Comparison of ENCODE assay signal across 9 mouse cellular contexts in the genomic region with DNA sequence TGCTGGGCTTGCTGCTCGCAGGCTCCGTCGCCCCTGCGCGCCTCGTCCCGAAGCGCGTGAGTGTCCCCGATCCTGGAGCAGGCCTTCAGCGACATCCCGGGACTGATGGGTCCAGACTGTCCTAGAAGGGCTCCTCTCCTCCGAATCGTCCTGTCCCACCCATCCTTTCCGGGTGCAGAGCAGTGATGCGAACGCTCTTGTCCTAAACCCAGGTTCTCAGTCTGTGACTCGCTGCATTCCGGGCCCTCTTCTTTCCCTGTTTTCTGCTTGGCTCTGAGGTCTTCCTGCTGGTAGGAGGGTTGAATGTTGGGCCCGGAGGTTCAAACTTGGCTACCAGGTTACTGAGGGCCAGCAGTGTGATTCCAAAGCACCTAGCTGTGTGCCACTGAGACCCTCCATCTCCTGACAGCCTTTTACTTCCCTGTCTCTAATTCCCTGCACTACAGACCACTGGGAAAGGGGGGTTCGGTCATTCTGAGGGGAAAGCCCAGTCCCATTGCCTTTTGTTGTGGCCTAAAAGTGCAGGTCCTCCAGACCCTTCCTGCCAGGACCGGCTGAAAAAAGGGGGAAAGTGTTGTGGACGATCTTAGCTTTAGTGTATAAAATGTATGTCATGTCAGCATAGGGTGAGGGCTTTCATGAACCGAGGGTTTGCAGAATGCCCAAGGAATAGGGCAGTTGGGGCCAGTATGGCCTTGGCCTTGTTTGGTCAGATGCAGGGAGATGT. TPM values are rescaled to one million over a fixed set of nuclear protein-coding genes. Genes with fewer than 3 reads are reported as not detected.
DNase-seq lines count a peak whose midpoint lies in the region; ATAC-seq lines count a peak whose summit lies in the region.
"Had no signal": no experiment of that assay in that cellular context is flagged by ENCODE, and none has a peak within 500 bp of the region (broad histone marks: within the 10 kb centered on the region; RNA-seq: fewer than 3 reads in every experiment).

No protein-coding gene starts in this region.

- H3K4me3 ChIP-seq in neural tube, embryonic 11.5 days (ENCODE audit: low read depth, low read length) = peak overlapping the region; percentile 46
- H3K4me3 ChIP-seq in limb, embryonic 15.5 days = peak overlapping the region; percentile 62
- peak overlapping the region; percentile 49 for H3K4me3 ChIP-seq in stomach, embryonic 14.5 days (ENCODE audit: low read depth, low read length)

- WGBS in neural tube, embryonic 11.5 days = 16% methylated on average over 24 of the region's 24 CpGs
- 15% methylated on average over 24 of the region's 24 CpGs for WGBS in limb, embryonic 15.5 days
- 15% methylated on average over 24 of the region's 24 CpGs for WGBS in stomach, embryonic 14.5 days

- no peak overlapping the region for H3K27ac ChIP-seq in neural tube, embryonic 11.5 days (ENCODE audit: low read depth, low read length)
- H3K27ac ChIP-seq in limb, embryonic 15.5 days = peak overlapping the region; percentile 85
- peak overlapping the region; percentile 44; the same call in 1 of the 2 replicates for H3K27ac ChIP-seq in stomach, embryonic 14.5 days (ENCODE audit: low read length)

- no peaks in the 10 kb centered on the region for H3K9me3 ChIP-seq in neural tube, embryonic 11.5 days (ENCODE audit: control insufficient read depth, low read length)
- H3K9me3 ChIP-seq in limb, embryonic 15.5 days = no peaks in the 10 kb centered on the region
- H3K9me3 ChIP-seq in stomach, embryonic 14.5 days (ENCODE audit: control insufficient read depth, low read depth, low read length) = no peaks in the 10 kb centered on the region

- peak; percentile 38; the same call in 1 of the 2 replicates for ATAC-seq in cerebellum, adult (ENCODE audit: insufficient number of reproducible peaks, low FRiP score, low TSS enrichment)
- no peak; the same call in 1 of the 2 replicates for ATAC-seq in neural tube, embryonic 11.5 days (ENCODE audit: insufficient read depth, low FRiP score, low TSS enrichment)
- no peak for ATAC-seq in limb, embryonic 15.5 days (ENCODE audit: insufficient number of reproducible peaks, low FRiP score, low TSS enrichment, low read depth)
- no peak for ATAC-seq in stomach, embryonic 14.5 days (ENCODE audit: insufficient number of reproducible peaks, insufficient read depth, low FRiP score, low read depth)

- H3K4me2 ChIP-seq in neural tube, embryonic 11.5 days (ENCODE audit: low read depth) = peak overlapping the region; percentile 74
- H3K4me2 ChIP-seq in limb, embryonic 15.5 days = peak overlapping the region; percentile 84
- H3K4me2 ChIP-seq in stomach, embryonic 14.5 days (replicated peaks; ENCODE audit: low read depth, low read length) = peak overlapping the region; percentile 80

- no peak for DNase-seq in cerebellum, adult 9-10 months
- DNase-seq in neural tube, embryonic 11.5 days (ENCODE audit: low spot score) = no peak
- no peak for DNase-seq in neural tube, embryonic 10.5 days (ENCODE audit: extremely low spot score, low spot score)
- DNase-seq in gastrocnemius, postnatal 36 days = no peak
- no peak for DNase-seq in ovary, adult 18-20 months (ENCODE audit: low spot score)

- no peaks in the 10 kb centered on the region for H3K27me3 ChIP-seq in neural tube, embryonic 11.5 days (ENCODE audit: control insufficient read depth, insufficient read depth, low read length)
- H3K27me3 ChIP-seq in limb, embryonic 15.5 days = no peaks in the 10 kb centered on the region
- no peaks in the 10 kb centered on the region for H3K27me3 ChIP-seq in stomach, embryonic 14.5 days (ENCODE audit: control insufficient read depth, insufficient read depth, low read length)

- 0 out of 2 replicates have a peak, but pooled peaks cover 4% of the 10 kb centered on the region for H3K4me1 ChIP-seq in neural tube, embryonic 11.5 days (ENCODE audit: control insufficient read depth, insufficient read depth, low read length)
- H3K4me1 ChIP-seq in limb, embryonic 15.5 days = peaks cover 9% of the 10 kb centered on the region
- H3K4me1 ChIP-seq in stomach, embryonic 14.5 days (ENCODE audit: control insufficient read depth, insufficient read depth, low read length) = peaks cover 4% of the 10 kb centered on the region; the same call in 1 of the 2 replicates

- H3K9ac ChIP-seq in neural tube, embryonic 11.5 days (ENCODE audit: low read length) = peak overlapping the region; percentile 61
- H3K9ac ChIP-seq in limb, embryonic 15.5 days = peak overlapping the region; percentile 56
- H3K9ac ChIP-seq in stomach, embryonic 14.5 days (replicated peaks; ENCODE audit: low read depth, low read length) = peak overlapping the region; percentile 33; the same call in 1 of the 2 replicates

- intact Hi-C loops in gastrocnemius, postnatal 36 days (cut with DNase I) = no loop called here

- H3K36me3 ChIP-seq in neural tube, embryonic 11.5 days (ENCODE audit: control insufficient read depth, insufficient read depth, low read length) = no peaks in the 10 kb centered on the region
- H3K36me3 ChIP-seq in limb, embryonic 15.5 days = no peaks in the 10 kb centered on the region
- no peaks in the 10 kb centered on the region for H3K36me3 ChIP-seq in stomach, embryonic 14.5 days (ENCODE audit: control insufficient read depth, insufficient read depth, low read length)

RNA-seq across cellular contexts. Expression of a gene that starts 0.4 kb away (rescaled TPM):
- 13.6 and 13.8 TPM in 2 replicates for polyA plus RNA-seq in neural tube, embryonic 11.5 days (2014; fragmentation: Nextera tagmentation; extraction: Ambion mirVana)
- 38.9 and 43.1 TPM in 2 replicates for polyA plus RNA-seq in limb, embryonic 15.5 days (2015; fragmentation: Nextera tagmentation; extraction: Ambion mirVana)
- 23.3 and 25.2 TPM in 2 replicates for polyA plus RNA-seq in stomach, embryonic 14.5 days (2014; fragmentation: Nextera tagmentation; extraction: Ambion mirVana)
- 1 to 10 TPM; 7.0 to 7.2 TPM for total RNA-seq in gastrocnemius, postnatal 36 days (2021)

RNA-seq across cellular contexts. Expression of a gene that starts 20.4 kb away (rescaled TPM):
- 0.32 and 0.73 TPM in 2 replicates for polyA plus RNA-seq in neural tube, embryonic 11.5 days (2014; fragmentation: Nextera tagmentation; extraction: Ambion mirVana)
- 1.7 and 3.8 TPM in 2 replicates for polyA plus RNA-seq in limb, embryonic 15.5 days (2015; fragmentation: Nextera tagmentation; extraction: Ambion mirVana)
- 1.8 and 3.2 TPM in 2 replicates for polyA plus RNA-seq in stomach, embryonic 14.5 days (2014; fragmentation: Nextera tagmentation; extraction: Ambion mirVana)
- total RNA-seq in gastrocnemius, postnatal 36 days (2021) = 1 to 10 TPM; 3.5 to 4.9 TPM

RNA-seq across cellular contexts. Expression of a gene that starts 53.2 kb away (rescaled TPM):
- not detected in 2 replicates for polyA plus RNA-seq in neural tube, embryonic 11.5 days (2014; fragmentation: Nextera tagmentation; extraction: Ambion mirVana)
- polyA plus RNA-seq in limb, embryonic 15.5 days (2015; fragmentation: Nextera tagmentation; extraction: Ambion mirVana) = not detected in 2 replicates
- polyA plus RNA-seq in stomach, embryonic 14.5 days (2014; fragmentation: Nextera tagmentation; extraction: Ambion mirVana) = not detected in 2 replicates
- not detected for total RNA-seq in gastrocnemius, postnatal 36 days (2021)
- total RNA-seq: hematopoietic stem cell, adult 5-6 weeks had no signal
